In genomic region chr8:92850239-92850638, GRCm38 (mm10) we compare ENCODE assay signal across 8 mouse cellular contexts. TPM values are rescaled to one million over a fixed set of nuclear protein-coding genes. Genes with fewer than 3 reads are reported as not detected.
DNase-seq lines count a peak whose midpoint lies in the region; ATAC-seq lines count a peak whose summit lies in the region.

No protein-coding gene starts in this region.

- peaks cover 36% of the 10 kb centered on the region for H3K4me1 ChIP-seq in hindbrain, embryonic 12.5 days

- H3K36me3 ChIP-seq in hindbrain, embryonic 12.5 days, result no peaks in the 10 kb centered on the region

- H3K27ac ChIP-seq in hindbrain, embryonic 12.5 days, result peak overlapping the region; percentile 55; the same call in 1 of the 2 replicates

- ATAC-seq in frontal cortex, adult (ENCODE audit: low TSS enrichment), result peak; percentile 67
- no peak for ATAC-seq in hindbrain, embryonic 12.5 days (ENCODE audit: low FRiP score)

- H3K4me2 ChIP-seq in hindbrain, embryonic 12.5 days (replicated peaks), result no peak overlapping the region

- peak; percentile 93 for DNase-seq in 3T3-L1 (ENCODE audit: low read depth, low spot score)
- peak; percentile 94 for DNase-seq in brain, adult 2 months (ENCODE audit: low read depth, low spot score)
- DNase-seq in layer of hippocampus, postnatal 10 days (ENCODE audit: low spot score in 2 of 2), result peak; percentile 84 to 87
- DNase-seq in lung, postnatal 4 days, result peak; percentile 82 to 94
- DNase-seq in testis, postnatal 14 days (ENCODE audit: low spot score), result peak; percentile 81
- no peak for DNase-seq in embryo, embryonic 11 days

- WGBS in hindbrain, embryonic 12.5 days, result 69% methylated on average over 4 of the region's 4 CpGs

- no peaks in the 10 kb centered on the region for H3K9me3 ChIP-seq in hindbrain, embryonic 12.5 days (replicated peaks)

- peaks cover 6% of the 10 kb centered on the region; the same call in 1 of the 2 replicates for H3K27me3 ChIP-seq in hindbrain, embryonic 12.5 days

- no peak overlapping the region for H3K9ac ChIP-seq in hindbrain, embryonic 12.5 days

- H3K4me3 ChIP-seq in hindbrain, embryonic 12.5 days, result no peak overlapping the region

RNA-seq across cellular contexts. Expression of gene Lpcat2, which starts 4.9 kb away (rescaled TPM):
- 6.6 and 9.2 TPM in 2 replicates for polyA plus RNA-seq in hindbrain, embryonic 12.5 days (2016; fragmentation: Nextera tagmentation; extraction: Ambion mirVana)
- 10 to 100 TPM in 1 of 2 experiments, 1 to 10 TPM in 1; 8.1 to 11.1 TPM for total RNA-seq in layer of hippocampus, postnatal 10 days (2021)

RNA-seq across cellular contexts. Expression of gene Mmp2, which starts 23.1 kb away (rescaled TPM):
- polyA plus RNA-seq in hindbrain, embryonic 12.5 days (2016; fragmentation: Nextera tagmentation; extraction: Ambion mirVana), result 107 and 111 TPM in 2 replicates
- 10 to 100 TPM in 1 of 2 experiments, 1 to 10 TPM in 1; 7.5 to 10.6 TPM for total RNA-seq in layer of hippocampus, postnatal 10 days (2021)

RNA-seq across cellular contexts. Expression of gene Capns2, which starts 51.0 kb away (rescaled TPM):
- 0.36 and 0.47 TPM in 2 replicates for polyA plus RNA-seq in hindbrain, embryonic 12.5 days (2016; fragmentation: Nextera tagmentation; extraction: Ambion mirVana)
- total RNA-seq in layer of hippocampus, postnatal 10 days (2021), result 1 to 10 TPM; 1.0 to 1.8 TPM
